Mouse (Mus musculus) olfactory bulb, adult 2 months (tissue): Measurements from ENCODE around the gene B9d1. TPM values are rescaled to one million over a fixed set of nuclear protein-coding genes. Genes with fewer than 3 reads are reported as not detected.
A peak's percentile ranks its signal among the peaks of the same experiment; 100 is the strongest.

Experiments
- H3K27ac ChIP-seq: fragments of 200-500 bp; 2 replicates; pipeline ENCODE4 v1.5.1; 2012; ENCODE audit warnings: low read depth, low read length; ENCODE audit not compliant: insufficient read depth
- H3K4me1 ChIP-seq: fragments of 200-500 bp; 2 replicates; pipeline ENCODE4 v1.6.1; 2012; ENCODE audit warnings: low read length; ENCODE audit not compliant: control insufficient read depth, insufficient read depth
- H3K4me3 ChIP-seq: fragments of 200-500 bp; 2 replicates; pipeline ENCODE4 v1.5.1; 2012; ENCODE audit warnings: mild to moderate bottlenecking, low read depth, low read length, moderate library complexity; ENCODE audit not compliant: insufficient read depth
- CTCF ChIP-seq: fragments of 200-500 bp; IDR thresholded peaks from 2 replicates; pipeline ENCODE4 v1.5.1; 2012; ENCODE audit warnings: low read depth, mild to moderate bottlenecking, low read length, moderate library complexity; ENCODE audit not compliant: insufficient read depth
- POLR2A ChIP-seq: fragments of 200-500 bp; IDR thresholded peaks from 2 replicates; pipeline ENCODE4 v1.6.1; 2012; ENCODE audit warnings: mild to moderate bottlenecking, low read depth, low read length, moderate library complexity; ENCODE audit not compliant: insufficient read depth
- WGBS: fragments of 180-500 bp; shearing (Covaris S2); methylation state at CpG from one replicate; pipeline ENCODE4 v1.1.7; 2018; 5-methylcytosine and 5-hydroxymethylcytosine counted together
- polyA plus RNA-seq: library from polyadenylated mRNA; stranded (reverse); fragments of >200 nt; gene quantifications from 2 replicates; pipeline ENCODE4 v1.2.4, GENCODE M21; 2012; ENCODE audit warnings: low replicate concordance; ENCODE audit not compliant: missing spikeins, insufficient read depth, insufficient read length

Gene B9d1
- not detected in 2 replicates for polyA plus RNA-seq

DNA sequence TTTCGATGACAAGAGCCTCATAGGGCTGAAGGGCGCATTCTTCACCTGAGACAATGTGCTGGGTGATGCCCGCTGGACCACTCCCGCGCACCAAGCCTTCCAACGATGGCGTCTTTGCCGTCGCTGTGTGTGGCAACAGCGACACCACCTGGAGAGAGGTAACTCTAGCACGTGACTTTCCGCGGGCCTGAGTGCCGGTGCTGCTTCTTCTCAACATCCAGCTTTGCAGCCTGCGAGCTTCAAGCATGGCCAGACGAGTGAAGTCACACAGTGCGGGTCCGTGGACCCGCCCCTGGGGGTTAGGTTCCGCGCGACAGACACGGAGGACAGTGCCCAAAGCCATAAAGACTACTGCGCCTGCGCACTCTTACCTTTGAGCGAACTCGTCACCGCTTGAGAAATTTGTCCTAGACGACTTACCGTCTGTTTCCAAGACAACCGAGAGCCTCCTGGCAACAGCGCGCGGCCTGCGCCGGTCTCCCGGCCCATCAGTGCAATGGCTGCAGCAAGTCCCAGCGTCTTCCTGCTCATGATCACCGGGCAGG is at the start of gene B9d1:
Gene B9d1 (plus strand): TSS at position 432 of the 545 bp plus-strand sequence.
- H3K4me1 ChIP-seq = peaks cover 6% of the 10 kb centered on the region
- peak within 1 kb of the TSS; percentile 92 for H3K27ac ChIP-seq
- under 1% methylated on average over 39 of the region's 39 CpGs for WGBS
- peak within 1 kb of the TSS; percentile 77 for H3K4me3 ChIP-seq
- TF ChIP-seq CTCF (peak; percentile 99), POLR2A (peak; percentile 35; the same call in 1 of the 2 replicates)

DNA sequence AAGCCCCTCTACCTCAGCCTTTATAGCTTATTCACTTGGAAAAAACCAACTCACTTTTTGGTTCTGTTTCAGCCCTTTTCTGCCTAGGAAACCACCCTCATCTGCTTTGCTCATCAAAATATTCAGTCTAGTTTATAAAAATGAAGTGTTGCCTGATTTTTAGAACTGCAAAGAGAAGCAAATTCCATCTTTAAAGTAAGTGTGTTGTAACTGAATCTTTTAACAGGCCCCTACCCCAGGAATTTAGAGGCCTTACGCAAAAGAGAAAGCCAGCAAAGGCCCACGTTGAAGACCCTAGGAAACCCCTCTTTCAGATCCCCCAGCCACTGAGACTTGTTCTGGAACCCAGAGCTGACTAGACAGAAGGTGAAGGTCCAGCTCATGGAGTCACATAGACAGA is 40.9 kb upstream of the B9d1 start:
- H3K27ac ChIP-seq = no peak overlapping the region
- TF ChIP-seq POLR2A = no peak
- H3K4me3 ChIP-seq = no peak overlapping the region
- H3K4me1 ChIP-seq = no peaks in the 10 kb centered on the region
- 80% methylated on average over 2 of the region's 2 CpGs for WGBS

DNA sequence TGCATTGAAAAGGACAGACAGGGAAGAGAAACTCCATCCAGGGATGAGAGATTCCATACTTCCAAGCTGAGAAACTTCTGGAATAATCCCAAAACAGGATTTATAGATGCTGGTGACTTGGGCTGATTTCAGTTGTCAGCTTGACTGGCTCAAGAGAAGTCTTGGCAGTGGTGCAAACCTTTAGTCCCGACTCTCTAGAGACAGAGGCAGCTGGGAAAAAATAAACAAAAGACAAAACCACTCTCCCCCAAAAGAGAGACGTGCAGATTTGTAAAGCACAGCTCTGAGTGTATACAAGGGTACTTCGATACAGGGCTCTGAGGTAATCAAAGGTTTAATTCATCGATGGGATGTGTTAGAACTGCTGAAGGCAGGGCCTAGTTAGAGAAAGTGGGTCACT is 39.5 kb upstream of the B9d1 start:
- 39% methylated on average over 4 of the region's 4 CpGs for WGBS
- no peaks in the 10 kb centered on the region for H3K4me1 ChIP-seq

DNA sequence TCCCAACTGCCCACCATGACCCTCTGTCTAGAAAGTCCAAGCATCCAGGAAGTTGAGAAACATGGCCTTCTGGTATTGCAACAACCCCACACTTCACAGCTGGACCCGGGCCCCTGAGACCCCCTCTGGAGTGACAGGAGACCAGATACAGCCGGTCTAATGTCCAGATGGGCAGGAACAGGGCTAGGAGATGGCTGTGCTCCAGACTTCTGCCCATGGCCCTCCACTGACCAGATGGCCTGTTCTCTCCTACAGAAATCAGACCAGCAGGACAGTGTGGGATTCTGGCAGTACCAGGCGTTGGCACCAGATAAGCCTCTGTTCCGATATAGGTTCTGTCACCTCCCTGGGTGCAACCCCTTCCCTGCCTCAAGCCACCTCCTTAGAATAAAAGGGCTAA is 36.4 kb upstream of the B9d1 start:
- WGBS = 87% methylated on average over 4 of the region's 4 CpGs
- TF ChIP-seq CTCF (no peak), POLR2A (no peak)
- H3K27ac ChIP-seq = no peak overlapping the region

More for the DNA sequence above, 39.5 kb upstream of the B9d1 start:
- no peak overlapping the region for H3K27ac ChIP-seq
- TF ChIP-seq POLR2A = no peak
- no peak for TF ChIP-seq CTCF
- no peak overlapping the region for H3K4me3 ChIP-seq

DNA sequence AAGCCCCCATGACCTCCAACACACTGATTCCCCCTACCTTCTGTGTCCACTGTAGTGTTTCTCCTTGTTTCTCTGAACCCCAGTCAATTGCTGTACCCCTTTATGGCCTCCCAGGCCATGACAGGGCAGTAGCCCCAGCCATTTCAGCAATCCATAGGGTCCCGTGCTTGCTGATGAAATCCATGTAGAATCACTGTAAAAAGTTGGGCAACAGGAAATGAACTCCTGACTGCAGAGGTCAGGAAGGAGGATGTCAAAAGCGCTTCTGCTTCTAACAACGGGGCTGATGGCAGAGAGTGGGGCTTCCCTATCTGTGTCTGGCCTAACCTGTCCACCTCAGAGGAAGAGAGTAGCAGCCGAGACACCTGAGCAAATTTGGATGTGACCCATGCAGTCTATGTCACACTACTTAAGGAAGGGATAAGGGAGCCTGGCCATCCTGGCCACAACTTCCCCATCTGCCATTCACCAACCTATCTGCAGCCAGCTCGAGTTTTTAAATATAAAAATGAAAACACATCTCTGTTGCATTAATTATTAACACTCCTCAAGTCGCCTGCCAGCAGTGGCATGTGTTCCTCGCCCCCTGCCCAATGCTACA is 35.5 kb upstream of the B9d1 start:
- Histone ChIP-seq H3K27ac (no peak overlapping the region), H3K4me3 (no peak overlapping the region), H3K4me1 (no peaks in the 10 kb centered on the region)
- 84% methylated on average over 7 of the region's 7 CpGs for WGBS
- no peak for TF ChIP-seq CTCF
- no peak for TF ChIP-seq POLR2A

More for the DNA sequence above, 36.4 kb upstream of the B9d1 start:
- Histone ChIP-seq H3K4me3 (no peak overlapping the region), H3K4me1 (no peaks in the 10 kb centered on the region)

DNA sequence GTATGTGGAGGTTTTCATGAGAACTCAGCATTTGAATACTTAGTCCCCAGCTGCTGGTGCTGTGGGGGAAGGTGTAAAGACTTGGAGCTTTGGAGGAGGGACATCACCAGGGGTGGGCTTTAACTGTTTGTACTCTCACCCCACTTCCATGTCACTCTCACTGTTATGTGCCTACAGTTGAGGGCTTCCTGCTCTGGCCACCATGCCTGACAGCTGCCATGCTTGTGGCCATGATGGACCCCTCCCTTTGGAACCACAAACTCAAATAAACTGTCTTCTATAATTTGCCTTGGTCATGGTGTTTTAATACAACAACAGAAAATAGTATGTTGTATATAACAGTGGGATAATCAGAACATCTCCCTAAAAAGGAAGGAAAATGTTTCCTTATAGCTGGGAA is 34.1 kb upstream of the B9d1 start:
- no peak for TF ChIP-seq CTCF
- TF ChIP-seq POLR2A = no peak
- no peak overlapping the region for H3K27ac ChIP-seq

DNA sequence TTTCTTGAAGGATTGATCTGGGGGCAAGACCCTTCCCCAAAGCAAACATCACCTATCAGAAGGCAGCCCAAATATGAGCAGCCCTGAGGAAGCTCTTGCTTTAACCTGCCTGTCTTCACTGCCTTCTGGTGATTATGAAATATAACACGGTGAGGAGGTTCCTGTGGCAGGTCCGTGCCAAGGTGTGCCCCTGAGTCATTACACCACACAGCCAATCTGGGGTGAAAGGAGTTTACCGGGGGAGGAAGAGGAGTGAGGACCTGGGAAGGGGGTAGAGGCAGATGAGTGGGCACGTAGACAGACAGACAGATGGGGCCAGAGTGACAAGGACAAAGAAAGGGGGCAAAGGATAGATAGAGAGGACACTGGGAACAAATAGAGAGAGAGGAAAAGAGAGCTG is 31.3 kb upstream of the B9d1 start:
- Histone ChIP-seq H3K4me3 (no peak overlapping the region), H3K27ac (no peak overlapping the region), H3K4me1 (no peaks in the 10 kb centered on the region)
- no peak for TF ChIP-seq POLR2A
- TF ChIP-seq CTCF = no peak
- 85% methylated on average over 4 of the region's 4 CpGs for WGBS

More for the DNA sequence above, 34.1 kb upstream of the B9d1 start:
- Histone ChIP-seq H3K4me3 (no peak overlapping the region), H3K4me1 (no peaks in the 10 kb centered on the region)

DNA sequence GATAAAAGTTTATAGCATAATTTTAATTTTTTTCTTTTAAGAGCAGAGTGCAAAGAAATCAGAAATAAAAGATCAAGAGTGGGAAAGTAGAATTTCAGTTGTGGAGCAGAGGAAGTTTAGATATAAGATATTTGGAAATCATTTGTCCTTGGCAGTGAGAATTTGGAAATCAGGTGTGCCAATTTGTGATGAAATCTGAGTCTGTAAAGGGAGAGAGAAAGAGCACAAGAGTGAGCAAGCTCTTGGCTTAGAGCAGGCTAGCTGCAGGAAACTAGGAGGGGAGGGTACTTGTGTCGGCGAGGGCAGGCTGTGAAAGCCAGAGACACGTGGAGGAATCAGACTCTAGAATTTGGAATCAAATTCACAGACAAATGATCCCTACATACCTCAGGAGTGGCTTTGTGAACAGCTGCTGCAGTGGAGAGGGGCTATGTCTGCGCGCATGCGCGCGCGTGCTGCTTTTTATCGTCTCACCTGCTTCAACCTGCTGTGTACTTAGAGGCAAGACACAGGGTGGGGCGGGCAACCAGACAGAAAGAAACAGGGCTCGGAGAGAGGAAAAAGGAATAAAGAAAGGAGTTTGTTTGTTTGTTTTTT is 28.1 kb upstream of the B9d1 start:
- WGBS = 53% methylated on average over 12 of the region's 12 CpGs
- TF ChIP-seq CTCF (no peak), POLR2A (no peak)
- peaks cover 5% of the 10 kb centered on the region for H3K4me1 ChIP-seq
- H3K27ac ChIP-seq = no peak overlapping the region
- H3K4me3 ChIP-seq = no peak overlapping the region
